Mouse (Mus musculus): ENCODE results near the gene Mtln. TPM values are rescaled to one million over a fixed set of nuclear protein-coding genes. Genes with fewer than 3 reads are reported as not detected.

Gene Mtln
- total RNA-seq (2021): 10 to 100 TPM; 52.6 to 55.4 TPM
- long read RNA-seq, experiment 1, transcript Mtln-201 (2 exons, 800 nt): major isoform, 41 of 41 reads
- long read RNA-seq, experiment 1, partial matches to known transcripts: 0 of 41 reads
- long read RNA-seq, experiment 1, other reads (novel, unspliced or antisense): 0 of 41 reads
- long read RNA-seq, experiment 2, transcript Mtln-201 (2 exons, 800 nt): major isoform, 47 of 47 reads
- long read RNA-seq, experiment 2, partial matches to known transcripts: 0 of 47 reads
- long read RNA-seq, experiment 2, other reads (novel, unspliced or antisense): 0 of 47 reads

- peak within 1 kb of the TSS; percentile 73 for H3K4me3 ChIP-seq
- H3K27ac ChIP-seq: peak within 1 kb of the TSS; percentile 93
- peak; percentile 89 to 91 for DNase-seq (ENCODE audit: low spot score in 2 of 2)
- no peak for TF ChIP-seq CTCF (conservative IDR thresholded peaks at IDR 0.05)
Observed at GRCm38 (mm10) chr2:127791919-127792603, at the start of gene Mtln. Gene Mtln (minus strand): TSS chr2:127792488.

GRCm38 (mm10) chr2:127841402-127841801, 49.1 kb upstream of the Mtln start:
- DNase-seq (ENCODE audit: low spot score in 2 of 2): no peak
- no peak overlapping the region for H3K4me3 ChIP-seq
- no peak overlapping the region for H3K27ac ChIP-seq
- no peak for TF ChIP-seq CTCF (conservative IDR thresholded peaks at IDR 0.05)

GRCm38 (mm10) chr2:127839425-127839824, 47.1 kb upstream of the Mtln start:
- Histone ChIP-seq H3K4me3 (no peak overlapping the region), H3K27ac (no peak overlapping the region)
- TF ChIP-seq CTCF (conservative IDR thresholded peaks at IDR 0.05): no peak
- DNase-seq (ENCODE audit: low spot score in 2 of 2): no peak

- Histone ChIP-seq H3K4me3 (no peak within 1 kb of the TSS), H3K27ac (no peak within 1 kb of the TSS)
- no peak for TF ChIP-seq CTCF (conservative IDR thresholded peaks at IDR 0.05)
- no peak for DNase-seq (ENCODE audit: low spot score in 2 of 2)
Observed at GRCm38 (mm10) chr2:127838576-127838975, 46.3 kb upstream of the Mtln start, which contains the start of gene Acoxl. Gene Acoxl (plus strand): TSS chr2:127838876.

GRCm38 (mm10) chr2:127832833-127833190, 40.5 kb upstream of the Mtln start:
- DNase-seq (ENCODE audit: low spot score in 2 of 2): no peak
- Histone ChIP-seq H3K27ac (no peak overlapping the region), H3K4me3 (no peak overlapping the region)
- peak; percentile 76 for TF ChIP-seq CTCF (conservative IDR thresholded peaks at IDR 0.05)

- Histone ChIP-seq H3K4me3 (peak overlapping the region; percentile 69), H3K27ac (no peak overlapping the region)
- DNase-seq (ENCODE audit: low spot score in 2 of 2): no peak
- no peak for TF ChIP-seq CTCF (conservative IDR thresholded peaks at IDR 0.05)
Observed at GRCm38 (mm10) chr2:127832103-127832832, 40.0 kb upstream of the Mtln start.

- H3K4me3 ChIP-seq: peak within 1 kb of the TSS; percentile 69
- no peak within 1 kb of the TSS for H3K27ac ChIP-seq
- peak; percentile 31 for TF ChIP-seq CTCF (conservative IDR thresholded peaks at IDR 0.05)
- DNase-seq (ENCODE audit: low spot score in 2 of 2): peak; percentile 91 to 93
Observed at GRCm38 (mm10) chr2:127831401-127832102, 39.3 kb upstream of the Mtln start, which contains the start of gene Bub1. Gene Bub1 (minus strand): TSS chr2:127831865.

- no peak overlapping the region; the same call in 1 of the 2 replicates for H3K4me3 ChIP-seq
- DNase-seq (ENCODE audit: low spot score in 2 of 2): no peak
- TF ChIP-seq CTCF (conservative IDR thresholded peaks at IDR 0.05): no peak
- H3K27ac ChIP-seq: no peak overlapping the region; the same call in 1 of the 2 replicates
Observed at GRCm38 (mm10) chr2:127789651-127790270, 2.5 kb downstream of the Mtln start.

- Histone ChIP-seq H3K4me3 (peak overlapping the region; percentile 90), H3K27ac (peak overlapping the region; percentile 88)
- DNase-seq (ENCODE audit: low spot score in 2 of 2): no peak
- TF ChIP-seq CTCF (conservative IDR thresholded peaks at IDR 0.05): no peak
Observed at GRCm38 (mm10) chr2:127789138-127789537, 3.1 kb downstream of the Mtln start.

- TF ChIP-seq CTCF (conservative IDR thresholded peaks at IDR 0.05): 0 out of 2 replicates have a peak, but pooled peaks have one; percentile 9
- peak; percentile 86 to 88 for DNase-seq (ENCODE audit: low spot score in 2 of 2)
- Histone ChIP-seq H3K27ac (peak within 1 kb of the TSS; percentile 88), H3K4me3 (peak within 1 kb of the TSS; percentile 90)
Observed at GRCm38 (mm10) chr2:127788440-127789116, 3.7 kb downstream of the Mtln start, which contains the start of gene Nphp1. Gene Nphp1 (minus strand): TSS chr2:127788897.

GRCm38 (mm10) chr2:127787226-127787625, 5.1 kb downstream of the Mtln start:
- no peak for TF ChIP-seq CTCF (conservative IDR thresholded peaks at IDR 0.05)
- DNase-seq (ENCODE audit: low spot score in 2 of 2): no peak
- no peak overlapping the region for H3K4me3 ChIP-seq
- H3K27ac ChIP-seq: no peak overlapping the region
